Mouse (Mus musculus) liver, embryonic 14.5 days (tissue): ENCODE data around the gene Arap1. TPM values are rescaled to one million over a fixed set of nuclear protein-coding genes. Genes with fewer than 3 reads are reported as not detected.

Experiments used
- ATAC-seq: fragments of 200-750 bp; cut with Nextera tagmentation; 2 replicates; pipeline ENCODE4 v1.8.0; 2017; ENCODE audit warnings: moderate number of reproducible peaks, mild to moderate bottlenecking, moderate library complexity; ENCODE audit not compliant: insufficient read depth
- DNase-seq, 3 experiments: peaks; one replicate each; pipeline ENCODE4 v3.0.0-alpha.2; 2012 to 2013; ENCODE audit warnings: low read depth in 3 of 3, low spot score in 3 of 3
- H3K27ac ChIP-seq: fragments of 300-500 bp; sonication (generic); 2 replicates; pipeline ENCODE4 v1.5.1; 2014; ENCODE audit warnings: moderate library complexity, mild to moderate bottlenecking, control low read depth, inconsistent platforms
- H3K27me3 ChIP-seq: fragments of 300-500 bp; sonication (generic); 2 replicates; pipeline ENCODE4 v1.6.1; 2014; ENCODE audit warnings: mild to moderate bottlenecking, low read length, moderate library complexity; ENCODE audit not compliant: control insufficient read depth, insufficient read depth
- H3K36me3 ChIP-seq: fragments of 300-500 bp; sonication (generic); replicated peaks from 2 replicates; pipeline ENCODE4 v1.6.1; 2014; ENCODE audit warnings: low read depth; ENCODE audit not compliant: control insufficient read depth, insufficient read depth
- H3K4me1 ChIP-seq, 2 experiments: fragments of 200-500 bp in 1 of 2; fragments of 300-500 bp in 1 of 2; sonication (generic) in 1 of 2; replicated peaks; 2 replicates each; pipeline ENCODE4 v1.6.1; 2012 to 2014; ENCODE audit warnings: antibody characterized with exemption in 1 of 2, inconsistent platforms in 1 of 2, low read length in 1 of 2; ENCODE audit not compliant: control insufficient read depth in 2 of 2, insufficient read depth in 2 of 2
- H3K4me2 ChIP-seq: fragments of 300-500 bp; sonication (generic); 2 replicates; pipeline ENCODE4 v1.6.1; 2014; ENCODE audit warnings: low read depth, mild to moderate bottlenecking, control low read depth, moderate library complexity
- H3K4me3 ChIP-seq, 2 experiments: fragments of 200-500 bp in 1 of 2; fragments of 300-500 bp in 1 of 2; sonication (generic) in 1 of 2; 2 replicates each; pipeline ENCODE4 v1.5.1; 2012 to 2014; ENCODE audit warnings: low read depth in 2 of 2, low read length in 2 of 2, mild to moderate bottlenecking in 2 of 2, control low read depth in 1 of 2, inconsistent platforms in 1 of 2, moderate library complexity in 1 of 2; ENCODE audit not compliant: insufficient read depth in 1 of 2
- H3K9ac ChIP-seq: fragments of 300-500 bp; sonication (generic); replicated peaks from 2 replicates; pipeline ENCODE4 v1.6.1; 2014; ENCODE audit warnings: mild to moderate bottlenecking, control low read depth, moderate library complexity
- H3K9me3 ChIP-seq: fragments of 300-500 bp; sonication (generic); 2 replicates; pipeline ENCODE4 v1.6.1; 2016; ENCODE audit warnings: low read length, mixed read lengths; ENCODE audit not compliant: control insufficient read depth
- CTCF ChIP-seq: IDR thresholded peaks from 2 replicates; pipeline ENCODE4 v1.5.1; 2016; ENCODE audit warnings: antibody characterized with exemption, low read depth, control low read depth
- EP300 ChIP-seq: IDR thresholded peaks from 2 replicates; pipeline ENCODE4 v1.6.1; 2016; ENCODE audit warnings: antibody characterized with exemption, low read depth
- WGBS: fragments of 180-500 bp; shearing (Covaris S2); extraction: QIAGEN DNeasy Blood & Tissue Kit; methylation state at CpG from one replicate; pipeline ENCODE4 v1.1.7; 2014; ENCODE audit not compliant: insufficient replicate concordance; 5-methylcytosine and 5-hydroxymethylcytosine counted together
- polyA plus RNA-seq, 2 experiments: library from polyadenylated mRNA; depleted of rRNA in 1 of 2; stranded (reverse) in 1 of 2; unstranded in 1 of 2; fragments of >200 nt; fragmentation: Nextera tagmentation in 1 of 2; extraction: Ambion mirVana in 1 of 2; gene quantifications; 2 replicates each; pipeline versions ENCODE4 v1.2.1 to v1.2.3; 2012 to 2014

The Arap1 gene
- polyA plus RNA-seq, 2 experiments: 13.7 to 13.9 TPM

DNA sequence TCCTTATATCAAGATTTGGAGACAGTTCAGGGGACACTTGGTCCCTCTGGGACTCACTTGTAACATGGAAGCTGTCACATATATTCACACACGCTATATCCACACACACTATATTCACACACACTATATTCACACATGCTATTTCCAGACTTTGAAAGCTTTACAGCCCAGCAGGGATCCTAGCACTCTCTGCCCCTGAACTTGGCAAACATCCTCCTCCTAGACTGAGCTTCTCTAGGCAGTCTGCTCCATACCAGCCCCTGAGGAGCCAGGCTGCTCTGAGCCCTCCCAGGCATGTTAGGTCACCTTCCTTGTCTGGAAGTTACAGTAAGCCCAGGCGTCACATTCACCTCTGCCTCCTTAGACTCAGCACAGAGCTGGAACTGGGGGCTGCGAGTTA, 11.2 kb upstream of the Arap1 start:
- Histone ChIP-seq H3K36me3 (no peaks in the 10 kb centered on the region), H3K4me2 (no peak overlapping the region), H3K9ac (no peak overlapping the region), H3K9me3 (no peaks in the 10 kb centered on the region), H3K4me3 (no peak overlapping the region), H3K27ac (no peak overlapping the region), H3K27me3 (no peaks in the 10 kb centered on the region), H3K4me1 (peaks cover 7 to 22% of the 10 kb centered on the region in 2 experiments)
- DNase-seq (no peak), ATAC-seq (no peak)
- TF ChIP-seq CTCF (no peak), EP300 (no peak)
- 67% methylated on average over 3 of the region's 3 CpGs for WGBS

DNA sequence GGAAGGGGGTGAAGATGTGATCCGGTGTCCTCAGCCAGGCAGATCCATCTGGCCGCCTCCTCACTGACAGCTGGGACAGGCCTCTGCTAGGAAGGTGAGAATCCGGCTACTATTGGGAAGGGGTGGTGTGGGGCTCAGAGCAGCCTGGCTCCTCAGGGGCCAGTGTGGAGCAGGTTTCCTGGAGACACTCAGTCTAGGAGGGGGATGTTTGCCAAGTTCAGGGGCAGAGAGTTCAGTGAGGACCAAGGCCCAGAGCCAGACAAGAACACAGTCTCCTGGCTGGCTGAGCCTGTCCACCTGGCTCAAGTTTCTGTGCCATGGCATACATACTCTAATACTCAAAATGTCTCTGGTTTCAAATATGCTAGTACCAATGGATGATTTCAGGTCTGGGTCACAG, 10.5 kb upstream of the Arap1 start:
- Histone ChIP-seq H3K9me3 (no peaks in the 10 kb centered on the region), H3K27ac (no peak overlapping the region), H3K4me1 (peaks cover 7 to 23% of the 10 kb centered on the region in 2 experiments), H3K4me3 (no peak overlapping the region), H3K9ac (no peak overlapping the region), H3K4me2 (no peak overlapping the region), H3K36me3 (no peaks in the 10 kb centered on the region), H3K27me3 (no peaks in the 10 kb centered on the region)
- 73% methylated on average over 3 of the region's 3 CpGs for WGBS
- no peak for DNase-seq
- ATAC-seq: no peak
- TF ChIP-seq EP300 (no peak), CTCF (no peak)

DNA sequence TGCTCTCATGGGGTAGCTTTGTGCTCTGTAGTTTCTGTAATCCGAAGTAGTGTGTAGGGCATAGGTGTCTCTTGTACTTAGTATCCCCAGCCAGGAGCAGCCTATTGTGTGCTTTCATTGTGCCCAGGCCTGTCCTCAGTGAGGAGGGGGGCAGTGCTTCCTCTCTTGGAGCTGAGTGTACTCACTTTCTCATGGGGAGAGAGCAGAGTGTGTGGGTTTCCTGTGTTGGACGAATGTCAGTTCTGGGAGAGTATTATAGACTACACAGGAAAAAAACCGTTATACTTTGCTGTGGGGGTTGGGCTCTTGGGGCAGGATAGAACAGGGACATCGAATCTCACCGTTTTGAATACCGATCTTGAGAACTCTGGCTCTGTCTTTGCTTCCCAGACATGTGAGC, 6.5 kb upstream of the Arap1 start:
- Histone ChIP-seq H3K27me3 (no peaks in the 10 kb centered on the region), H3K4me3 (no peak overlapping the region), H3K36me3 (peaks cover 4% of the 10 kb centered on the region; the same call in 1 of the 2 replicates), H3K9ac (no peak overlapping the region), H3K4me2 (no peak overlapping the region), H3K4me1 (peaks cover 0 to 18% of the 10 kb centered on the region in 2 experiments; a peak in 3 of 4 replicates), H3K9me3 (no peaks in the 10 kb centered on the region), H3K27ac (no peak overlapping the region)
- TF ChIP-seq EP300 (no peak), CTCF (no peak)
- 0 out of 2 replicates have a peak, but pooled peaks have one; percentile 8 for ATAC-seq
- no peak for DNase-seq
- 10% methylated on average over 6 of the region's 6 CpGs for WGBS

DNA sequence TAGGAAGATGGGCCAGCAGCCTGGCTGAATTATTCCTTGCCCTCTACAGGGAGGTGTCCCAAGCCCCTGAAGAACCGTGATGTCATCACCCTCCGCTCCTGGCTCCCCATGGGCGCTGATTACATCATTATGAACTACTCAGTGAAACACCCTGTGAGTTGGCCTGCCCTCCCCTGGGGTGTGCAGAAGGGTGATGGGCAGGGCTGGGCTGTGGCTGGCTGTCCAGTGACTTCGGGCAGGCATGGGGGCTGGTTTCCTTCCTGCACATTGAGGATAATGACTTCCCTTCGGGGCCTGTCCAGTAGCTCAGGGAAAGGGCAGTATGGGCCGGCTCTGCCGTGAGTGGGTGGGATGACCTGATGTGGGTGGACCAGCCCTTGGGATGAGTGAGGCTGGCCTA, 4.7 kb upstream of the Arap1 start:
- H3K4me3 ChIP-seq: no peak overlapping the region
- DNase-seq (no peak), ATAC-seq (peak; percentile 18; the same call in 1 of the 2 replicates)
- H3K27me3 ChIP-seq: no peaks in the 10 kb centered on the region
- 35% methylated on average over 7 of the region's 7 CpGs for WGBS
- TF ChIP-seq CTCF: no peak
- no peak for TF ChIP-seq EP300
- no peak overlapping the region for H3K27ac ChIP-seq
- no peak overlapping the region for H3K9ac ChIP-seq
- peaks cover 0 to 22% of the 10 kb centered on the region in 2 experiments for H3K4me1 ChIP-seq
- peaks cover 4% of the 10 kb centered on the region; the same call in 1 of the 2 replicates for H3K36me3 ChIP-seq
- H3K9me3 ChIP-seq: no peaks in the 10 kb centered on the region
- no peak overlapping the region for H3K4me2 ChIP-seq

DNA sequence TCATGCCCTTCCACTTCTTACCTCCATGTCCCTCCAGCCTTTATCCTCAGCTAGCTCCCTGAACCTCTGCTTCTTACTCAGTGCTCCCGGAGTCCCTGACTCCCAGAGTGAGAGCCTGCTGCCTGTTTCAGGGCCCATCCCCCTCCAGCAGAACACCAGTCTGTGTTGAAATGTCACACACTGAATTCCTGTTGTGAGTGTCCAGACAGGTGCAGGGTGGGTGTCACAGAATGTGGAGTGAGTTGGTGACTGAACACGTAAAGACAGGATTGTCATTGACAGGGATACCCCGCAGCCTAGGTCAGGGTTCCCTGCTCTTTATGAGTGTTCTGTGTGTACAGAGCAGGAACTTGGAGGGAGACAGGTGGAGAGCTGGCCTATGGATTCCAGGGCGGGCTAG, 3.0 kb upstream of the Arap1 start:
- no peak overlapping the region for H3K4me3 ChIP-seq
- peaks cover 0 to 29% of the 10 kb centered on the region in 2 experiments for H3K4me1 ChIP-seq
- H3K27me3 ChIP-seq: no peaks in the 10 kb centered on the region
- H3K27ac ChIP-seq: no peak overlapping the region
- no peaks in the 10 kb centered on the region for H3K9me3 ChIP-seq
- no peak overlapping the region for H3K9ac ChIP-seq
- ATAC-seq: no peak
- TF ChIP-seq EP300: no peak
- no peak for TF ChIP-seq CTCF
- 63% methylated on average over 4 of the region's 4 CpGs for WGBS
- H3K36me3 ChIP-seq: peaks cover 4% of the 10 kb centered on the region; the same call in 1 of the 2 replicates
- H3K4me2 ChIP-seq: no peak overlapping the region
- no peak for DNase-seq
